Mouse (Mus musculus): ENCODE measurements around the gene Diablo.

GRCm38 (mm10) chr5:123520666-123521065 is 3.3 kb downstream of the Diablo start:
- TF ChIP-seq CTCF (IDR thresholded peaks at IDR 0.05; ENCODE audit: low read depth, low read length), result no peak
- TF ChIP-seq POLR2A (IDR thresholded peaks at IDR 0.05; ENCODE audit: extremely low read depth, insufficient read depth, low read length), result no peak

Data from liver, adult 2 months (tissue).